Mouse (Mus musculus) ES-E14 (cell line): ENCODE measurements at regions not wholly inside any gene's neighbourhood (a gene's known extent, or its start where the extent isn't known, plus 50 kb on each side); places are given as distances from the start of the nearest gene placed in this dataset.

Experiments
- HCFC1 ChIP-seq: IDR thresholded peaks from 2 replicates; pipeline ENCODE4 v1.6.1; 2012; ENCODE audit warnings: low read length, inconsistent platforms, borderline replicate concordance; ENCODE audit not compliant: insufficient read depth
- MAFK ChIP-seq: IDR thresholded peaks from 2 replicates; pipeline ENCODE4 v1.6.1; 2014; ENCODE audit warnings: mild to moderate bottlenecking, low read depth, low read length, inconsistent platforms; ENCODE audit not compliant: insufficient read depth
- ZC3H11A ChIP-seq: IDR thresholded peaks from 2 replicates; pipeline ENCODE4 v1.6.1; 2012; ENCODE audit warnings: low read depth, mild to moderate bottlenecking, inconsistent platforms, low read length, borderline replicate concordance
- ZNF384 ChIP-seq: IDR thresholded peaks from 2 replicates; pipeline ENCODE4 v1.6.1; 2012; ENCODE audit warnings: low read depth, low read length, inconsistent platforms

DNA sequence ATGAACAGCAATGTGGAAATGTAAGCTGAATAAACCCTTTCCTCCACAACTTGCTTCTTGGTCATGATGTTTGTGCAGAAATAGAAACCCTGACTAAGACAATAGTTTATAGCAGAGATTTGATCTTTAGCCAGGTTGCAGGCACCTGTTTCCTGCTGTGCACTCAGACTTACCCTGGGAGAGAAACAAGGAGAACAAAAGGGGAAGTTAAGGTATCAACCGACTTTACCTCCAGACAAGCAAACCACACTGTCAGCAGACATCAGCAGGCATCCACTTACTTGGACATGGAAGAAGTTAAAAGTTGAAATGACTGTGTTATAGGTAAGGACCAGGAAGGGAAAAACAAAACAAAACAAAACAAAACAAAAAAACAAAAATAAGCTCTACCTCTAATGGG lies 323.7 kb upstream of the Sphkap start:
- TF ChIP-seq ZNF384, result no peak
- TF ChIP-seq ZC3H11A, result no peak
- TF ChIP-seq HCFC1, result no peak
- no peak for TF ChIP-seq MAFK
